Mouse (Mus musculus): ENCODE data around the gene Hoxc8. TPM values are rescaled to one million over a fixed set of nuclear protein-coding genes. Genes with fewer than 3 reads are reported as not detected.

Gene Hoxc8
- polyA plus RNA-seq, 1 experiment from 2014 or later: not detected

GRCm38 (mm10) chr15:103001370-103001769 lies 11.0 kb downstream of the Hoxc8 start:
- H3K9me3 ChIP-seq (ENCODE audit: control insufficient read depth, low read length): no peaks in the 10 kb centered on the region
- no peak overlapping the region for H3K27ac ChIP-seq (ENCODE audit: low read length)
- no peak overlapping the region for H3K4me3 ChIP-seq (replicated peaks; ENCODE audit: low read length)
- no peak overlapping the region for H3K4me2 ChIP-seq (ENCODE audit: low read length)
- H3K27me3 ChIP-seq (replicated peaks; ENCODE audit: control insufficient read depth, insufficient read depth, low read length): peaks cover 98% of the 10 kb centered on the region
- peaks cover 10% of the 10 kb centered on the region for H3K4me1 ChIP-seq (replicated peaks; ENCODE audit: control insufficient read depth, insufficient read depth, low read length)
- ATAC-seq: no peak
- no peaks in the 10 kb centered on the region for H3K36me3 ChIP-seq (ENCODE audit: control insufficient read depth, insufficient read depth)
- no peak overlapping the region for H3K9ac ChIP-seq (replicated peaks; ENCODE audit: low read depth, low read length)
- WGBS: 6% methylated on average over 2 of the region's 2 CpGs

- Histone ChIP-seq H3K4me1 (replicated peaks; ENCODE audit: control insufficient read depth, insufficient read depth, low read length) (peaks cover 10% of the 10 kb centered on the region), H3K4me2 (ENCODE audit: low read length) (no peak overlapping the region), H3K27ac (ENCODE audit: low read length) (no peak overlapping the region), H3K36me3 (ENCODE audit: control insufficient read depth, insufficient read depth) (no peaks in the 10 kb centered on the region), H3K9me3 (ENCODE audit: control insufficient read depth, low read length) (no peaks in the 10 kb centered on the region), H3K4me3 (replicated peaks; ENCODE audit: low read length) (no peak overlapping the region), H3K9ac (replicated peaks; ENCODE audit: low read depth, low read length) (no peak overlapping the region), H3K27me3 (replicated peaks; ENCODE audit: control insufficient read depth, insufficient read depth, low read length) (peaks cover 99% of the 10 kb centered on the region)
- no peak for ATAC-seq
- 4% methylated on average over 4 of the region's 4 CpGs for WGBS
These were observed 11.7 kb downstream of the Hoxc8 start for GRCm38 (mm10) chr15:103002156-103002555.

- Histone ChIP-seq H3K27me3 (replicated peaks; ENCODE audit: control insufficient read depth, insufficient read depth, low read length) (peaks cover 98% of the 10 kb centered on the region), H3K9me3 (ENCODE audit: control insufficient read depth, low read length) (no peaks in the 10 kb centered on the region), H3K36me3 (ENCODE audit: control insufficient read depth, insufficient read depth) (no peaks in the 10 kb centered on the region), H3K4me1 (replicated peaks; ENCODE audit: control insufficient read depth, insufficient read depth, low read length) (peaks cover 10% of the 10 kb centered on the region), H3K9ac (replicated peaks; ENCODE audit: low read depth, low read length) (no peak overlapping the region), H3K4me3 (replicated peaks; ENCODE audit: low read length) (no peak overlapping the region), H3K4me2 (ENCODE audit: low read length) (no peak overlapping the region), H3K27ac (ENCODE audit: low read length) (no peak overlapping the region)
- ATAC-seq: no peak
- 2% methylated on average over 13 of the region's 13 CpGs for WGBS
These were observed 12.5 kb downstream of the Hoxc8 start for GRCm38 (mm10) chr15:103002821-103003448.

GRCm38 (mm10) chr15:103005308-103005707 lies 14.9 kb downstream of the Hoxc8 start:
- no peak overlapping the region for H3K27ac ChIP-seq (ENCODE audit: low read length)
- under 1% methylated on average over 17 of the region's 17 CpGs for WGBS

DNA sequence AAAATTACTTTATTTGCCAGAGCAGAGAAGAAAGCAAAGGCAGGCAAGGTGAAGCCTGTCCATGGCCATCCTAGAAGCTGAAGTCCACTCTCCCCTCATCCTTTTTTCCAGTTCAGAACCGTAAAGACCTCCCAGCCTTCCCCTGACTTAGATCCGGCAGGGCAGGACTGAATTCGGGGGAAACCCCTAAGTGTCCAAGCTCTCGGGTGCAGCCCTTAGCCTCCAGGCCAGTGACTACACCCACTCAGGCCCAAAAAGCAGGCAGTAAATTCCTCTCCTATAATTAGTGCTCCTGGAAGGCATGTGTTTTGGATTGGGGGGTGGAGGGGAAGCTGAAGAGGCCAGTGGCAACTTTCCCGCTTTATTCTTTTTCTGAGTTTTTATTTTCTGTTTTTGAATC lies 15.4 kb downstream of the Hoxc8 start:
- no peaks in the 10 kb centered on the region for H3K36me3 ChIP-seq (ENCODE audit: control insufficient read depth, insufficient read depth)
- no peak overlapping the region for H3K27ac ChIP-seq (ENCODE audit: low read length)
- WGBS: 2% methylated on average over 5 of the region's 5 CpGs
- no peak for ATAC-seq
- no peak overlapping the region for H3K4me3 ChIP-seq (replicated peaks; ENCODE audit: low read length)
- H3K4me1 ChIP-seq (replicated peaks; ENCODE audit: control insufficient read depth, insufficient read depth, low read length): no peaks in the 10 kb centered on the region
- H3K9me3 ChIP-seq (ENCODE audit: control insufficient read depth, low read length): no peaks in the 10 kb centered on the region
- H3K4me2 ChIP-seq (ENCODE audit: low read length): no peak overlapping the region
- H3K27me3 ChIP-seq (replicated peaks; ENCODE audit: control insufficient read depth, insufficient read depth, low read length): peaks cover 98% of the 10 kb centered on the region
- no peak overlapping the region for H3K9ac ChIP-seq (replicated peaks; ENCODE audit: low read depth, low read length)

More at GRCm38 (mm10) chr15:103005308-103005707, 14.9 kb downstream of the Hoxc8 start:
- no peak for ATAC-seq
- Histone ChIP-seq H3K4me3 (replicated peaks; ENCODE audit: low read length) (no peak overlapping the region), H3K9me3 (ENCODE audit: control insufficient read depth, low read length) (no peaks in the 10 kb centered on the region), H3K36me3 (ENCODE audit: control insufficient read depth, insufficient read depth) (no peaks in the 10 kb centered on the region), H3K4me2 (ENCODE audit: low read length) (no peak overlapping the region), H3K27me3 (replicated peaks; ENCODE audit: control insufficient read depth, insufficient read depth, low read length) (peaks cover 98% of the 10 kb centered on the region), H3K9ac (replicated peaks; ENCODE audit: low read depth, low read length) (no peak overlapping the region), H3K4me1 (replicated peaks; ENCODE audit: control insufficient read depth, insufficient read depth, low read length) (no peaks in the 10 kb centered on the region)

- H3K9me3 ChIP-seq (ENCODE audit: control insufficient read depth, low read length): no peaks in the 10 kb centered on the region
- no peak overlapping the region for H3K4me3 ChIP-seq (replicated peaks; ENCODE audit: low read length)
- peaks cover 98% of the 10 kb centered on the region for H3K27me3 ChIP-seq (replicated peaks; ENCODE audit: control insufficient read depth, insufficient read depth, low read length)
- H3K4me2 ChIP-seq (ENCODE audit: low read length): no peak overlapping the region
- no peak for ATAC-seq
- H3K27ac ChIP-seq (ENCODE audit: low read length): no peak overlapping the region
- H3K36me3 ChIP-seq (ENCODE audit: control insufficient read depth, insufficient read depth): no peaks in the 10 kb centered on the region
- H3K4me1 ChIP-seq (replicated peaks; ENCODE audit: control insufficient read depth, insufficient read depth, low read length): no peaks in the 10 kb centered on the region
- H3K9ac ChIP-seq (replicated peaks; ENCODE audit: low read depth, low read length): no peak overlapping the region
- 10% methylated on average over 1 of the region's 1 CpGs for WGBS
These were observed 15.9 kb downstream of the Hoxc8 start for GRCm38 (mm10) chr15:103006326-103006725.

GRCm38 (mm10) chr15:103009265-103010111 lies 19.1 kb downstream of the Hoxc8 start:
- WGBS: under 1% methylated on average over 27 of the region's 27 CpGs
- ATAC-seq: no peak

GRCm38 (mm10) chr15:103010112-103010846 lies 19.9 kb downstream of the Hoxc8 start:
- Histone ChIP-seq H3K9ac (replicated peaks; ENCODE audit: low read depth, low read length) (no peak overlapping the region), H3K27ac (ENCODE audit: low read length) (no peak overlapping the region), H3K4me1 (replicated peaks; ENCODE audit: control insufficient read depth, insufficient read depth, low read length) (peaks cover 6% of the 10 kb centered on the region), H3K4me3 (replicated peaks; ENCODE audit: low read length) (no peak overlapping the region), H3K36me3 (ENCODE audit: control insufficient read depth, insufficient read depth) (no peaks in the 10 kb centered on the region), H3K4me2 (ENCODE audit: low read length) (no peak overlapping the region), H3K9me3 (ENCODE audit: control insufficient read depth, low read length) (no peaks in the 10 kb centered on the region), H3K27me3 (replicated peaks; ENCODE audit: control insufficient read depth, insufficient read depth, low read length) (peaks cover 94% of the 10 kb centered on the region)
- under 1% methylated on average over 31 of the region's 31 CpGs for WGBS
- no peak for ATAC-seq

More at GRCm38 (mm10) chr15:103009265-103010111, 19.1 kb downstream of the Hoxc8 start:
- no peak overlapping the region for H3K9ac ChIP-seq (replicated peaks; ENCODE audit: low read depth, low read length)
- H3K4me1 ChIP-seq (replicated peaks; ENCODE audit: control insufficient read depth, insufficient read depth, low read length): peaks cover 6% of the 10 kb centered on the region
- H3K4me3 ChIP-seq (replicated peaks; ENCODE audit: low read length): no peak overlapping the region
- H3K27ac ChIP-seq (ENCODE audit: low read length): no peak overlapping the region
- no peaks in the 10 kb centered on the region for H3K9me3 ChIP-seq (ENCODE audit: control insufficient read depth, low read length)
- H3K4me2 ChIP-seq (ENCODE audit: low read length): no peak overlapping the region
- no peaks in the 10 kb centered on the region for H3K36me3 ChIP-seq (ENCODE audit: control insufficient read depth, insufficient read depth)
- peaks cover 95% of the 10 kb centered on the region for H3K27me3 ChIP-seq (replicated peaks; ENCODE audit: control insufficient read depth, insufficient read depth, low read length)
